ENCODE assay signal across 12 mouse cellular contexts in genomic region chr3:144124353-144124752, GRCm38 (mm10).
A peak's percentile ranks its signal among the peaks of the same experiment; 100 is the strongest.
DNase-seq lines count a peak whose midpoint lies in the region; ATAC-seq and TF ChIP-seq lines count a peak whose summit lies in the region.
"Had no signal": no experiment of that assay in that cellular context is flagged by ENCODE, and none has a peak within 500 bp of the region (broad histone marks: within the 10 kb centered on the region; RNA-seq: fewer than 3 reads in every experiment).

No protein-coding gene starts in this region.

- H3K27me3 ChIP-seq in kidney, embryonic 14.5 days (ENCODE audit: control insufficient read depth, insufficient read depth, low read length) = no peaks in the 10 kb centered on the region
- H3K27me3 ChIP-seq: liver, embryonic 12.5 days; midbrain, embryonic 12.5 days had no signal

- intact Hi-C loops in gastrocnemius, postnatal 36 days (cut with DNase I) = no loop called here

- 78% methylated on average over 4 of the region's 4 CpGs for WGBS in kidney, embryonic 14.5 days
- 73% methylated on average over 4 of the region's 4 CpGs for WGBS in lung, adult 2 months

- no peaks in the 10 kb centered on the region for H3K36me3 ChIP-seq in kidney, embryonic 14.5 days (ENCODE audit: control insufficient read depth, insufficient read depth, low read length)
- H3K36me3 ChIP-seq: liver, embryonic 12.5 days; midbrain, embryonic 12.5 days had no signal

- no peak for TF ChIP-seq POLR2A in brain, embryonic 14.5 days (IDR thresholded peaks at IDR 0.05; ENCODE audit: borderline replicate concordance, extremely low read depth, insufficient read depth, insufficient read length, poor library complexity, severe bottlenecking)
- TF ChIP-seq POLR2A in lung, adult 2 months (IDR thresholded peaks at IDR 0.05; ENCODE audit: borderline replicate concordance, extremely low read depth, low read depth, low read length) = no peak

- DNase-seq in kidney, adult 18-20 months = peak; percentile 12
- DNase-seq in Muller cell, postnatal 12 days (ENCODE audit: inconsistent ontology term) = peak; percentile 64
- DNase-seq in brain, embryonic 14.5 days (ENCODE audit: low read depth) = peak; percentile 91
- DNase-seq in spleen, postnatal 14 days (ENCODE audit: low spot score in 2 of 2) = no peak
- DNase-seq in lung, adult 2 months = no peak
- no peak for DNase-seq in gastrocnemius, postnatal 36 days
- DNase-seq: heart, postnatal 14 days had no signal

- ATAC-seq in kidney, embryonic 14.5 days (ENCODE audit: low FRiP score, low TSS enrichment) = no peak
- ATAC-seq in granulocyte monocyte progenitor cell, adult 5-6 weeks (replicated peaks; ENCODE audit: poor library complexity, severe bottlenecking) = peak; percentile 27; the same call in 1 of the 2 replicates
- ATAC-seq: liver, embryonic 12.5 days had no signal

- H3K4me2 ChIP-seq in kidney, embryonic 14.5 days (replicated peaks; ENCODE audit: low read depth, low read length) = no peak overlapping the region
- H3K4me2 ChIP-seq: liver, embryonic 12.5 days; midbrain, embryonic 12.5 days had no signal

- no peak overlapping the region for H3K27ac ChIP-seq in kidney, embryonic 14.5 days (ENCODE audit: low read depth, low read length)
- H3K27ac ChIP-seq: liver, embryonic 12.5 days; midbrain, embryonic 12.5 days had no signal

- H3K9ac ChIP-seq in kidney, embryonic 14.5 days (ENCODE audit: low read depth, low read length) = no peak overlapping the region
- H3K9ac ChIP-seq: liver, embryonic 12.5 days; midbrain, embryonic 12.5 days had no signal

- no peak overlapping the region for H3K4me3 ChIP-seq in kidney, embryonic 14.5 days (ENCODE audit: low read length)
- H3K4me3 ChIP-seq in lung, adult 2 months (replicated peaks; ENCODE audit: extremely low read depth, low read depth, low read length) = no peak overlapping the region
- H3K4me3 ChIP-seq: erythroblast, embryonic 14.5 days; liver, embryonic 12.5 days; midbrain, embryonic 12.5 days had no signal

- H3K9me3 ChIP-seq in kidney, embryonic 14.5 days (ENCODE audit: control insufficient read depth, low read length) = no peaks in the 10 kb centered on the region
- H3K9me3 ChIP-seq: midbrain, embryonic 12.5 days had no signal

- no peak for TF ChIP-seq CTCF in brain, embryonic 14.5 days (IDR thresholded peaks at IDR 0.05; ENCODE audit: borderline replicate concordance, extremely low read depth, insufficient read depth, insufficient read length)
- no peak for TF ChIP-seq CTCF in lung, adult 2 months (IDR thresholded peaks at IDR 0.05; ENCODE audit: insufficient read depth, low read length)

- no peaks in the 10 kb centered on the region for H3K4me1 ChIP-seq in kidney, embryonic 14.5 days (ENCODE audit: control insufficient read depth, insufficient read depth, low read length)
- H3K4me1 ChIP-seq in lung, adult 2 months (ENCODE audit: control insufficient read depth, insufficient read depth, low read length) = no peaks in the 10 kb centered on the region
- H3K4me1 ChIP-seq: liver, embryonic 12.5 days; midbrain, embryonic 12.5 days had no signal

Comparison
In these comparisons a context has a peak if more than half of its experiments do, and no peak if none do; other contexts are left out.
1. DNase-seq: peak in kidney, adult 18-20 months (single experiment), Muller cell, postnatal 12 days (single experiment) and brain, embryonic 14.5 days (single experiment); none in spleen, postnatal 14 days (0 of 2), lung, adult 2 months (single experiment) and gastrocnemius, postnatal 36 days (0 of 2).